Mouse (Mus musculus) mouse trophoblast stem cell (cell line): ENCODE results near the gene Yipf3.

Experiments
- in situ Hi-C, 2 experiments: fragments of 300-500 bp; cut with MseI, MboI; formaldehyde crosslinking; loops; 2 replicates in 1 of 2; 3 replicates in 1 of 2; pipeline ENCODE4 v1.15.1; 2025

Yipf3 gene

DNA sequence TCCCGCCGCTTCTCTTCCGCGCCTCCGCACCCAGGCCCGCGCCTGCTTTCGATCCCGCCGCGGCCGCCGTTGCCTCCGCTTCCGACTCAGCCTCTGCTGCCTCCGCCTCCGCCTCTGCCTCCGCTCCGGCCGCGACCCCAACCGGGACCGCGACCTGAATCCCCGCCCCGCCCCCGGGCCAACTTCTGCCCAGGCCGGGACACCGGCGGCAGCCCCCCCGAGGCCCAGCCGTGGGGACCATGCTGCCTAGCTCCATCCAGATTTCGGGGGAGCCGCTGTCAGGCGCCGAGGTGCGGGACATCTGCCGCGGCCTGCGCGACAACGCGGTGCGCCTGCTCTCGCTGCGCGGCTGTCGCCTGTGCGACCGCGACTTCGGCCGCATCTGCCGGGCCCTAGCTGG lies 6.2 kb downstream of the Yipf3 start:
- in situ Hi-C loops: no loop called here

DNA sequence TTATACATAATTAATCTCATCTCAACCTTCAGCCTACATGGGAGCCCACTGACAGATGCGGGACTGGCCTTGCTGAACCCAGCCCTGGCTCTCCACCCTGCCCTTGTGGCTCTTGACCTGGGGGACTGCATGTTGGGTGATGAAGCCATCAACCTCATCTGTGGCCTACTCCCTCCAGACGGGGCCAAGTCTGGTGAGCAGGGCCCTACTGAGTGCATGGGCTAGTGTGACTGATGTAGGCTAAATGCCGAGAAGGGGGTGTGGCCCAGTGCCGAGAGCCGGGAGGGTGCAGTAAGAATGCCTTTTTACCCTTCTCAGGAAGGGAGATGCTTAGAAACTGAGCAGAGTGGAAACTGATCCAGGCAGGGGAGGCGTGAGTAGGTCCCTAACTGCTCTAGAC lies 7.3 kb downstream of the Yipf3 start:
- in situ Hi-C loops: no loop called here

DNA sequence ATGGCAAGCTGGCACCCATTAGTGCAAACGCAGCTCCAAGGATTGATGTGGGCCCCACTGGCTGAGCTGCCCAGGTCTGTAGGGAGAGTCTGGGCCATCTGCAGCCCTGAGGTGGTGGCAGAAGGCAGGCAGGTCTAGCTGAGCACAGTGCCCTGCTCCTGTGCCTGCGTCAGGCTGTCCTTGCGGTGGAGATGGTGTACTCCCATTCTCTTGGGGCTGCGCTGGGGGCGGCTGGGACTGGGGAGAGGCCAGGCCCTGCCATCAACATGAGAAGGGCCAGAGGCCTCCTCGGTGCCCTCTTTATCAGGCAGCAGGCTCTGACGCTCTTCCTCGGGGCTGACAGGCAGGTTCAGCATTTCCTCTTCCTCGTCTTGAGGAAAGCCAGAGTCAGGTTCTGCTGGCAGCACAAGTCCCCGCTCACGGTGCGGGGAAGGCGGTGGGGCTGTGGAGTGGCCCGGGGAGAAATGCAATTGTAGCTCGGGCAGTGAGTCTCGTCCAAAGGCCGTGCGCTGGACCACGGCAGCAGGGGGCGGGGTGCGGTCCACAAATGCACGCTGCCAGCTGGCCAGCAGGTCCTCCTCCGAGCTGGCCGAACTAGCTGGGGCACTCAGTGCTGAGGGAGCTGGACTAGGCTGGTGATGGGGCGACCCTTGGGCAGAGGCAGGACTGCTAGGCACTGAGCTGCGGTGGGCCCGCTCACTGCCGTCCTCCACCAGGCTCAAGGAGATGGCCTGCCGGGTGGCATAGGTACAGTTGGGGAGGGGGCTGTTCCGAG lies 10.6 kb downstream of the Yipf3 start:
- in situ Hi-C loops: no loop called here

DNA sequence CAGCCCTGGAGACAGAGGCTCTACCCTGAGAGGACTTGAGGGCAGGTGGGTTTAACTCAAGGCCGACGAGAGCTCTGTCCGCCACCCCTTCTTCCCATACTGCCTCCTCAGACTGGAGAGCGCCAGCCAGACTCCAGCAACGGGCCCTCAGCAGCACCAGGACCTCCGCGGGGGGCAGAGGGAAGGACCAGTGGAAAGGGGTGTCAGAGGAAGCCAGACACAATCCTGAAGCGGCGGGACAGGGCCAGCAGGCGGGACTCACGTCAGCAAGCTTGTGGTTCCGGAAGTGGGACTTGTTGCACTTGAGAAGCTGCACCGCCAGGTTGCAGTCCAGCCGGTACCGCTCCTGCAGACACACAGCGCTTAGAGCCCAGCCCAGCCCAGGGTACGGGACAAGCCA lies 11.8 kb downstream of the Yipf3 start:
- in situ Hi-C loops: loop anchor here in 1 of 2 experiments (5.0 kb wide), 1 partner anchor 38 kb away; the partner anchor contains the start of gene Dlk2

DNA sequence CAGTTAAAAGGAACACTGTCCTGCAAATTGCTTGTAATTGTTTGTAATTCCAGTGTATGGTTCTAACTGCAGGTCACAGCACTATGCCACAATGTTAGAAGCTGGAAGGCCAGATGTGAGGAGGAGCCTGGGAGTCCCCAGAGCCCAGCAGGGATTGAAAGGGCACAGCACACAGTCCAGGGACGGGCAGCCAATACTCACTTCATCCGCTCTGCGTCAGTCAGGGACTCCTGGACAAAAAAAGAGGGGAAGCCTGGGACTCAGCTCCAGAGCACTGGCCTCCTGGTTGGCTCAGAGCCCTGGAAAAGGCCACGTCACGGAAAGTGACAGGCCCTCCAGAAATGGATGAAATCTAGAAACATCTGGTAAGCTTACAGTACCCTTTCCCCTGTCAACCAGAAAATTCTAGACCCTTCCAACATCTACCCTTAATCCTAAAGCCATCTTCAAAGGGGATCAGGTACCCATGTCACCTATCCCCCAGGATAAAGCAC lies 14.4 kb downstream of the Yipf3 start:
- in situ Hi-C loops: loop anchor here in 1 of 2 experiments (5.0 kb wide), 1 partner anchor 35 kb away; the partner anchor contains the start of gene Dlk2

DNA sequence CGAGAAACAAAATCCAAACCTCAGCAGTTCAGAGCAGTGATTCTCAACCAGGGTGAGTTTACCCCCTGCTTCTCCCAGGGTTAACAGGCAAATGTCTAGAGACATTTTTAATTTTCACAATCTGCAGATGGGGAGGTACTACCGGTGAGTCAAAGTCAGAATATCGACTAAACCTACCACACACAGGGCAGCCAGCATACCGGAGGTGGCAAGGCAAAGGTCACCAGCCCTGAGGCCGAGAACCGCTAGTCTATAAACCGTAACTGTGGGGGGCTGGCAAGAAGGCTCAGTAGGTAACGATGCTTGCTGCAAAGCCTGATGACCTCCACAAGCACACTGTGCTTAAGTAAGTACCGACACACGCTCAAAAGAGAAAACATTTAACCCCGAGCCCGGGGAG lies 17.6 kb downstream of the Yipf3 start:
- in situ Hi-C loops: no loop called here

DNA sequence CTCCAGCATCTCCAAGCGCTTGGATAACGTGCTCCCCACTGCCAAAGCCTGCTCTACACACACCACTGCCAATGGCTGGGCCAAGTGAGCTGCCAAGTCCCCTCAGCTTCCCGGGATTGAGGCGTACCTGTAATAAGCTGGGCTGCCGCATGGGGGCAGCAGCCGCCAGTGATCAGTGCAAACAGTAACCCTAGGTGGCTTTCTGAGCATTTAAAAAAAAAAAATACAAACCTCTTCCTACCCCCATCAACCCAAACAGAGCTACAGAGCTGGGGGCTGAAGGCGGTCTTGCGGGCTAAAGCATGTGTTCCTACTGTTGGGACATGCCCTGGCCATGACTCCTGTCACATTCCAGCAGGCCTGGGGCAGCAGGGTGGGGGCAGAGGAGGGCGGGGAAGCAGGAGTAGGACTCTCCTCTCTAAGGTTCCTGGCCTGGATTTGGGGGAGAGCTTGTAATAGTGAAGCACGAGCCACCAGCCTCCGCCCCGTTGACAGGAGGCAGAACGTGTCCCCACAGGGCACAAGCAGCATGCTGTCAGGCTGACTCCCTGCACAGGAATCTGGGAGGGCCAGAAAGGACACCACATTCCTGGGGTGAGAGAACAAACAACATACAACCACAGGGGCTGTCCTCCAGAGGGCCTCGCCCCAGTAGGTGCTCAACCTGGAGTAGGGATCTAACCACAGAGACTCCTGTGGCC lies 18.2 kb downstream of the Yipf3 start:
- in situ Hi-C loops: no loop called here

DNA sequence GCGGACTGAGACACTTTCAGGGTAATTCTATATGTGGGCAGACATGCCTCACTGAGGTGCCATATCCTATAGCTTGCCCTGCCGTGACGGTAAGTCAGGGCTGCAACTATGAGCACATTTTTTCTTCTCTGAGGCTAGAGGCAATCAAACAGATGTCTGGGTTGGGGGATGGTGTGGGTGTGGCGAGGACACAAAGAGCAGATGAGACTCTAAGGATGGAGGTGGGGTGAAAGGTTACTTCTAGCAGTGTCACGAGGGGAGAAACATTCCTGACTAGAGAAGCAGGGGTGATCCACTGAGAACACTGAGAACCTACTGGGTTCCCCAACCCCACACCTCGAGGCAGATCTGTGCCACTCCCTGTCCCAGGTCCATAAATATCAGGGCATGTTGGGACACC lies 19.1 kb downstream of the Yipf3 start:
- in situ Hi-C loops: no loop called here

DNA sequence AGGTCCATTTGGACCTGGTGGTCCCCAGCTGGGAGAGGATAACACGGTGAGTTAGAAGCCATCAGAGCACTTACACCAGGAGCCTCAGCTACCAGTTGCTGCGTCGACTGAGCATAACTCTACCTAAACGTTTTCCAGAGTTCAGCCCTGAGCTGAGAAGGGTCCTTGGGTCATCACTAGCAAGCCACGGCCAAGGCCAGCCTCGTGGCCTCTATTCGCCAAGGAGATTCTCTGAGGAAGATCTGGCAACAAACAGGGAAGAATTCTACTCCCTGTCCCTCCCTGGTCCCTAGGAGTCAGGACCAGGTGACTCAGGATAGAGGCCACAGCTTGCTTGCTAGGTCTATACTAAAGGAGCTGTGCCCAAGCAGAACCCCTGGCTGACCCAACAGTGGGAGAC lies 19.6 kb downstream of the Yipf3 start:
- in situ Hi-C loops: no loop called here

DNA sequence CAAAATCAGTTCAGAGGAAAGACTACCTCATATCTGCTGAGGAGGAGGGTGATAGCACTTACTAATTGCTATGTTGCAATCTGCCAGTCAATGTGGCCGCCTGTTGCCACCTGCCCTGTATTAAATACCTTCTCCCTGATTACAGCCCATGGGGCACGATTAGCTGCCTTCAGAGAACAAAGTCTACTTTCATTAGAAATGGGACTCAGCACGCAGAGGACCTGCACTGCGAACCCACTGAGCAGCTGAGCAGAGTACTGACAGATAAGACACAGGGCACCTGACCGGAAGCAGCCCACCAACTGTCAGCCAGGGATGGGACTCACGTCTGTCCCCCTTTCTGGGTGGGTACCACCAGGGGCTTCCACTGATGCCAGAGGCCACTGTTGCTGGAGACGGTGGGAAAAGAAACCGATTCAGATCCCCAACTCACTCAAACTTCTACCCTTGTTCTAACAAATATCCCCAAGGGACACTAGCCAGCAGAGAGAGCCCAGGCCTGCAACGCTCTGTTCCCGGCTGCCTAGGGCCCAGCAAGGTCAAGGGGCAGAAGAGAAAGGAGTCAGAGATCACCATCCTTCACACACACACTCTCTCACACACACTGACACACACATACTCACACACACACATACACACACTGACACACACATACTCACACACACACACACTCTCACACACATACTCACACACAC lies 20.3 kb downstream of the Yipf3 start:
- in situ Hi-C loops: no loop called here

DNA sequence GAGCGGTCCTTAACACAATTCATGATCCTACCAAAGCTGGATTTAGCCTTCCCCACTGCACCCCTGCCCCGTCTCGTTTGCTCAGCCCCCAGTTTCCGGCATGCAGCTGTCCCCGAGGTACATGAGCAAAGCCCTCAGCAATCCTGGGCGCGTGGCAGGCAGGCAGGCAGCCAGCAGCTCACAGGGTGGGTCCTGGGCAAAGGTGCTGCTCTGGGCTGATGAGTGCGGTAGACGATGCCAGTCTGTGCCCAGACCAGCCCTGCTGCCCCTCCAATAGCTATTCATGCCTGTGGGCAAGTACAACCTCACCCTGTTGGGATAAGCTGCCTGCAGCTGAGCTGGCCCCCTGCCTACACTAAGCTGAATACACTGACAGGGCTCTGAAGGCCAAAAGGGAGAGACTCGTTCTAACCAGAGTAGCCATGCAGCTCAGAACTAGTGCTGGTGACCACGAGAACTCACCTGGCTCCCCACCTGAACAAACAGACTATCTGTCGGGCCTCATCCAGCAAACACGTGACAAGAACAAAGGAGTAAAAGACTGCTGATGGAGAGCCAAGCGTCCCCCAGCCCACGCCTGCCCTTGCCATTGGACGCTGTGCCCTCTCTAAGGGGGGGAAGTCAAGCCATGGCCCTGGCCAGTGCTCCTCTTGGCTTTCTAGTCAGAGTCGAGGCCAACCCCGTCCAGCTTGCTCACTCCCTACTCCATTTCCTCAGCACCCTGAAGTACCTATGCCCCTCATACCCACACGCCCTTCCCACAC lies 22.1 kb downstream of the Yipf3 start:
- in situ Hi-C loops: no loop called here

DNA sequence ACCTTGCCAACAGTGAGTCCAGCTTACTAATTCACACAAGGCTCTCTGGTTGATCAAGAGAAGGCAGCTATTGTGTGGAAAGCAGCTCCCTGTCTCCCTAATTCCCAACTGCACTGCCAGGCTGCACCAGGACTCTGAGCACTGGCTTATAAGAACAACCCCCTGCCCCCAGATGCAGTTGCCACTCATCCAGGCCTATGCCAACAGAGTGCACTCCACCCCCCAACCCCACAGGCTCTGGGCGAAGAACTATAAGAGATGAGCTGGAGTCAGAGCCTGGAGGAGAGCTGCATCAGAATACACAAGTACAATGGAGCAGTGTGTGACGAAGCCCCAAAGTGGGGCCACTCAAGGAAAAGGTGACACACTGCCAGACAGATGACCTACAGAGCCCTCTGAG lies 24.2 kb downstream of the Yipf3 start:
- in situ Hi-C loops: no loop called here

DNA sequence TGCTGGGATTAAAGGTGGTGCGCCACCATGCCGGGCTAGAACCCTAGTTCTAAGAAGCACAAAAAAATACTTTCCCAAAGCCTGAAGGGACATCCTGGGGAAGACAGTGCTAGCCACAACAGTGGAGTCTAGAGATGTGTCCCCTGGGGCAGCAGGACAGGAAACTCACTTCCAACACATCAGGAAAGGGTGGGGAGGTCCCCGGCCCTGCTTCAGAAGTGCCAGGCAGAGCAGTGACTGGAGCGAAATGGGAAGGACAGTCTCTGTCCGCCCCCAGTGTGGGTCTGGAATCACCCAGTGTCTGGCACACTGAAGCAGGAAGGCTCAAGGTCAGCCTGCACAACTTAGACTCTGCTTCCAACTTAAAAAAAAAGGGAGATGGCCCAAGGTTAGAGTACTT lies 24.8 kb downstream of the Yipf3 start:
- in situ Hi-C loops: no loop called here

DNA sequence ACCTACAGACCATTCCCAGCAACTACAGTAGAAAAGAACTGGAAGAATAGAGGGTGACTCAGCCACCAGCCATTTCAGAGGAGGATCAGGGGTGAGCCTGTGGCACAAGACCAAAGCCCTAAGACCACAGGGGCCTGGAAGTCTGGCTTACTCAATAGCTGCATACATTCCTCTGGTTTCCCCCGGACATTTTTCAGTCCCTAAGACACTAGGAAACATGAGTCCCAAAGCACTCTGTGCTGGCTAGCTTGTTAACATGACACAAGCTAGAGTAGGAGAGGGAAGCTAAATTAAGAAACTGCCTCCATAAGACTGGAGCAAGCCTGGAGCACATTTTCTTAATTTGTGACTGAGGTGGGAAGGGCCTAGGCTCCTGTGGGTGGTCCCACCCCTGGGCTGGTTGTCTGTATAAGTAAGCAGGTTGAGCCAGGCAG lies 25.9 kb downstream of the Yipf3 start:
- in situ Hi-C loops: no loop called here

DNA sequence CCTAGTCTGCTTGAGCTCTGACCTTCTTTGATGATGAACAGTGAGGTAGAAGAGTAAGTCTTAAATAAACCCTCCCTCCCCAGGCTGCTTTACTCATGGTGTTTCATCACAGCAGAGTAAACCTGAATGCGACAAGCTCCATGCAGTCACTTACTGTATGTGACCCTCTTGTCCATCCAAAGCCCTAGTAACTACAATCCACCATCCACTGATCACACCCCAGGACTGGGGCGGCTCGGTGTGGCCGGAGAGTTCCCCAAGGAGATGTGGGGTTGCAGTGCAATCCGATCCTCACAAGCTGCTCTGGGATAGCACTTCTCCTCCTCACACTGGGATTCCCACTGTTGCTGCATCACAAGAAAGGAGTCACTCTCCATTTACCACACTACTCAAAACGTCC lies 26.6 kb downstream of the Yipf3 start:
- in situ Hi-C loops: no loop called here

DNA sequence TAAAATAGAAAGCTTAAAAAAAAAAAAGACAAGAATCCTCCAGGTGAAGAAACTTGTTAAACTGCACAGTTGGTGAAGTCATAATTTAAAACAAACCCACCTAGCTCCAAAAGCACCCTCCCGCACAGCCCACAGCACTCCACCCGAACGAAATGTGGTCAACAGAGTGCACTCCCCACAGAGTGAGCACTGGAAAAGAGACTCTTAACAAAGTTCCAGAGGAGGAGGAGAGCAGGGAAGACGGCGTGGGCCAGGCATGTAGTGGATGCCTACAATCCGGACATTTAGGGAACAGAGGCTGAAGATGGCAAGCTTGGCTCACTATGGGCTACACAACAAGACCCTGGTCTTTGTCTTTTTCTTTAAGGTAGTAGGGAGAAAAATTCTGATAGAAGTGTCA lies 27.2 kb downstream of the Yipf3 start:
- in situ Hi-C loops: no loop called here

DNA sequence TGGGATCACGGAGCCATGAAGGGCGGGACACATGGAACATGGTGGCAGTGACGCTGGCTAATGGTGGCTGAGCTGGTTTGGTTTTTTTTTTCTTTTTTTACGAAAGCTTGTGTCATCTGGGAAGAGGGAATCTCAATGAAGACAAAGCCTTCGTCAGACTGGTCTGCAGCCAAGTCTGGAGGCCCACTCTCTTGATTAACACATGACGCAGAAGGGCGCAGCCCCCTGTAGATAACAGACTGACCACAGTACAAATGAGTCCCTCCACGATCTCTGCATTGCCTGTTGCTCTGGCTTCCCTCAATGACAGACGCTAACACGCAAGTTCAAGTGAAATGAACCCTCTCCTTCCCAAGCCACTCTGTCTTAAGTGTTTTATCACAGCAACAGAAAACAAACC lies 27.6 kb downstream of the Yipf3 start:
- in situ Hi-C loops: no loop called here

DNA sequence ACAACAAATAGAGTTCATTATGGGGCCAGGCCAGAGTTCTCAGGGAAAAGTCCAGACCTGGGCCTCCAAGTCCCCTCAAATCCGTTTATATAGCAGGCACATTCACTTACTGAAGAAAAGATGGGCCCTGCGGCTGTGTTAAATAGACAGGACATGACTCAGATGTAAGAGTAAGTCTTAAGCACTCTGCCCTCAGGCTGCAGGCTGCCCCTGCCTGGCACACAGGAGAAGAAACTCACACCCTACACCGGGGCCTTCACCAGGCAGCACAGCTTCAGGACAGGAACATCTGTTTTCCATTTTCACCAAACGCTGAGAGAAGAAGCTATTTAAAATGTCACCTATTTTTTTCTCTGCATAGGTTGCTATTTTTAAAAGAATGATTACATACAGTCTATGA lies 29.7 kb downstream of the Yipf3 start:
- in situ Hi-C loops: no loop called here

DNA sequence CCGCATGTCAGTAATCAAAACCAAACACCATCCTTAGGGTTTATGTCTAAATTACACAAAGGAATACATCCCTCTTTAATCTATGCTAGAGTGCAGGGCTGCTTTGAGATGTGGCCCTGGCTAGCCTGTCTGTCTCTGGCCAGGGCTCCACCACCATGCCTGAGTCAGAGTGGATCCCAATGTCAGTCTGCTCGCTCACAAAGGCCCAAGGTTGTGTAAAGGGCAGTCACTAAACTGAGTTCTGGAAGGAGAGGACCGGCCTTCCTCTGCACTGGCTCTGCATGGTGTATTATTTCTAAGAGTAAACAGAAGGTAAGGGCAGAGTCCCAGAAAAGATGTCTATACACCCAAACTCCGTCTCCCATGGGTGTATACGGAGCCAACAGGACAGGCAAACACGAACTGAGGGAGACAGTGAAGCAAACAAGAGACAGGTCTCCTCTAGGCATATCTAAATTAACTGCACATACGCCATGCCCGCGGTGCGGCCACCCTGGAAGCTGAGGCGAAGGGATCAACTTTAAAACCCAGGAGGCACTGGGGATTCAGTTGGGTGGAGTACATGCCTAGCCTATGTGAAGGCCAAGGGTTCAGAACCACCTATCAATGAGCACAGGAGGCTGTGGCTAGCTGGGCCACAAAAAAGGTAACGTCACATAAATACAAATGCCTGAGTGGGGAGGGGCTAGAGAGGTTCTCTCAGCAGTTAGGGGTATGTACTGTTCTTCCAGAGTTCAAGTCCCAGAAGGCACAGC lies 30.3 kb downstream of the Yipf3 start:
- in situ Hi-C loops: no loop called here

DNA sequence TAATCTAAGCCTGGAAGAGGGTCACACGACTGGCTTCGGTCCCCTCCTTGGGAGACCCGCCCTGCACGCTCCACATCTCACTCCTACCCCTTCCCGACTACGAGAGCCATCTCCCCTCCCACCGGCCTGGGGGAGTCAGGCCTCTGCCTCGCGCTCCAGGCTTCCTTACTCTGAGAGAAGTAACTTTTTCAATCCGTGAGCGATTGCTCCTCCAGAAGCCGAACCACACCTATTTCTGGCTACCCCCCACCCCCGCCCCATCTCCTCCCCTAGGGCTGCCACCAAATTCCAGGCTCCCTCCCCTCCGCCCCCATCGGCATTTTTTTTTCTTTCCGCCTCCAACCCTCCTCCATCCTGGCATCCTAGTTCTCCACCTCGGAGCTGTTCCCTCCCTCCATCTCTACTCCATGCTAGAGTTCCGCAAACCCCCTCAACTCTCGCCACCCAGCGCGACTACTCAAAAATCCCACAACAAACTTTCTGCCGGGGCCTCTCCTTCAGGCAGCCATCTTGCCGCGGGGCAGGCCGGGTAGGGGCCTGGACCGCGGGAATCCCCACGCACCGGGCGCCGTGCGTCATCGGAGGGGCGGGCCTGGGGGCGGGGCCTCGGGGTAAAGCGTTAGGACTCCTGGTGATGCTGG lies 34.7 kb downstream of the Yipf3 start, which contains the start of gene Tjap1:
Tjap1 (minus strand) TSS at position 544 of the 641 bp plus-strand sequence.
- in situ Hi-C loops: no loop called here
